Mouse (Mus musculus) limb, embryonic 12.5 days (tissue): ENCODE measurements around the gene Cfap73. TPM values are rescaled to one million over a fixed set of nuclear protein-coding genes. Genes with fewer than 3 reads are reported as not detected.
A peak's percentile ranks its signal among the peaks of the same experiment; 100 is the strongest.

ENCODE experiments used
- ATAC-seq: fragments of 200-750 bp; cut with Nextera tagmentation; 2 replicates; pipeline ENCODE4 v1.8.0; 2017; ENCODE audit warnings: low read depth, moderate TSS enrichment; ENCODE audit not compliant: insufficient number of reproducible peaks, insufficient read depth, low FRiP score, low TSS enrichment
- H3K27ac ChIP-seq: fragments of 300-500 bp; sonication (generic); 2 replicates; pipeline ENCODE4 v1.5.1; 2016; ENCODE audit warnings: mild to moderate bottlenecking, moderate library complexity
- H3K27me3 ChIP-seq: fragments of 300-500 bp; sonication (generic); 2 replicates; pipeline ENCODE4 v1.6.1; 2016; ENCODE audit warnings: mild to moderate bottlenecking, moderate library complexity
- H3K36me3 ChIP-seq: fragments of 300-500 bp; sonication (generic); 2 replicates; pipeline ENCODE4 v1.6.1; 2016; ENCODE audit warnings: mild to moderate bottlenecking, moderate library complexity
- H3K4me1 ChIP-seq: fragments of 300-500 bp; sonication (generic); replicated peaks from 2 replicates; pipeline ENCODE4 v1.6.1; 2016
- H3K4me2 ChIP-seq: fragments of 300-500 bp; sonication (generic); 2 replicates; pipeline ENCODE4 v1.6.1; 2016; ENCODE audit warnings: mild to moderate bottlenecking, moderate library complexity
- H3K4me3 ChIP-seq: fragments of 300-500 bp; sonication (generic); replicated peaks from 2 replicates; pipeline ENCODE4 v1.5.1; 2016; ENCODE audit warnings: mild to moderate bottlenecking
- H3K9ac ChIP-seq: fragments of 300-500 bp; sonication (generic); replicated peaks from 2 replicates; pipeline ENCODE4 v1.6.1; 2016; ENCODE audit warnings: mild to moderate bottlenecking, moderate library complexity
- H3K9me3 ChIP-seq: fragments of 300-500 bp; sonication (generic); 2 replicates; pipeline ENCODE4 v1.6.1; 2016; ENCODE audit warnings: mild to moderate bottlenecking, moderate library complexity
- WGBS: fragments of 180-500 bp; shearing (Covaris S2); methylation state at CpG from one replicate; pipeline ENCODE4 v1.1.7; 2016; 5-methylcytosine and 5-hydroxymethylcytosine counted together
- polyA plus RNA-seq: library from polyadenylated mRNA; unstranded; fragments of >200 nt; fragmentation: Nextera tagmentation; extraction: Ambion mirVana; gene quantifications from 2 replicates; pipeline ENCODE4 v1.2.1, GENCODE M21; 2016

Gene Cfap73
- polyA plus RNA-seq, 1 experiment from 2014 or later: not detected

- no peaks in the 10 kb centered on the region for H3K9me3 ChIP-seq
- peaks cover 40% of the 10 kb centered on the region for H3K36me3 ChIP-seq
- H3K27ac ChIP-seq: peak overlapping the region; percentile 88; the same call in 1 of the 2 replicates
- no peak for ATAC-seq
- no peaks in the 10 kb centered on the region for H3K27me3 ChIP-seq
- H3K4me1 ChIP-seq: peaks cover 57% of the 10 kb centered on the region
- no peak overlapping the region for H3K9ac ChIP-seq
- 68% methylated on average over 26 of the region's 26 CpGs for WGBS
- peak overlapping the region; percentile 36 for H3K4me2 ChIP-seq
- 0 out of 2 replicates have a peak overlapping the region, but pooled peaks have one; percentile 11 for H3K4me3 ChIP-seq
Observed at GRCm38 (mm10) chr5:120579898-120580626, 54.0 kb downstream of the Cfap73 start.

DNA sequence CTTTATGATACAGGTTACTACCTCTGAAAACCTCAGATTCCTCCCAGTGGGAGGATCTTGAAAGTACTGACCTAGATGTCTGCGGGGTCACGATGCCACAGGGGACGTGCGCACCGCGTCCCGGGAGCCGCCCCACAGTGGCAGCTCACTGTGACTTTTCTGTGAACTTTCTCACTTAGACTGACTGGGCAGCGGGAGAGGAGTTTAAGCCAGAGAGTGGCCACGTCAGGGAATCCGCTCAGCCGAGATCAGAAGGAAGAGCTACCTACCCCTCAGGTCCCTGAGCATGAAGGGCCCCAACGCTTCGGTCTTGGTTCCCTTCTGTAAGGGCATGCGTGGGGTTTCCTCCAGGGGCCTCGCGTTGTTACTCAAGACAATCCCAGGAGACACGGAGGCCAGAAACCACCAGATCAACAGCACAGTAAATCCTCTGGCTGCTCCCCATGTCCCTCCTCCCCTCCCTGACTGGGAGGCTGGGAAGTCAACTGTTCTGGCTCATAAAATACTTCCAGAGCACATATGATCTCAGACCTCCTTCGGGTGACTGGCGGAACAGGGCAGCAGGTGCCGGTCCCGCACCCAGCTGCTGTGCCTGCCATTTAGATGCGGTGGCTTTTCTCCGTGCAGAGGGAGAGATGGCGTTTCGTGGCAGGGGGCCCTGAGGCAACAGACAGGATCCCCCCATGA lies 54.7 kb downstream of the Cfap73 start:
- peak; percentile 66; the same call in 1 of the 2 replicates for ATAC-seq
- Histone ChIP-seq H3K9me3 (no peaks in the 10 kb centered on the region), H3K4me3 (0 out of 2 replicates have a peak overlapping the region, but pooled peaks have one; percentile 11), H3K4me2 (peak overlapping the region; percentile 36), H3K27me3 (no peaks in the 10 kb centered on the region), H3K27ac (peak overlapping the region; percentile 88), H3K36me3 (peaks cover 36% of the 10 kb centered on the region), H3K4me1 (peaks cover 60% of the 10 kb centered on the region), H3K9ac (no peak overlapping the region)
- WGBS: 25% methylated on average over 26 of the region's 26 CpGs

GRCm38 (mm10) chr5:120578504-120579081 lies 55.4 kb downstream of the Cfap73 start:
- Histone ChIP-seq H3K4me2 (peak overlapping the region; percentile 36), H3K9ac (no peak overlapping the region), H3K36me3 (peaks cover 29% of the 10 kb centered on the region), H3K27me3 (no peaks in the 10 kb centered on the region), H3K4me3 (no peak overlapping the region), H3K27ac (peak overlapping the region; percentile 88), H3K9me3 (no peaks in the 10 kb centered on the region), H3K4me1 (peaks cover 61% of the 10 kb centered on the region)
- 22% methylated on average over 12 of the region's 12 CpGs for WGBS
- no peak for ATAC-seq

Other genes starting within 250 kb of the Cfap73 start
- not detected in 2 replicates for gene Lhx5, start 202.5 kb downstream of the Cfap73 start, polyA plus RNA-seq
- 3.6 and 4.2 TPM in 2 replicates for gene Sdsl, start 161.4 kb downstream of the Cfap73 start, polyA plus RNA-seq
- gene Sds, start 157.7 kb downstream of the Cfap73 start, polyA plus RNA-seq: not detected in 2 replicates
- gene Plbd2, start 130.6 kb downstream of the Cfap73 start, polyA plus RNA-seq: 46.0 and 46.3 TPM in 2 replicates
- 6.1 and 6.2 TPM in 2 replicates for gene Slc8b1, start 123.1 kb downstream of the Cfap73 start, polyA plus RNA-seq
- 16.7 and 17.2 TPM in 2 replicates for gene Tpcn1, start 45.6 kb downstream of the Cfap73 start, polyA plus RNA-seq
- gene Iqcd, start 45.2 kb downstream of the Cfap73 start, polyA plus RNA-seq: 0.64 and 0.93 TPM in 2 replicates
- gene Rita1, start 21.6 kb downstream of the Cfap73 start, polyA plus RNA-seq: 16.9 and 19.1 TPM in 2 replicates
- 48.8 and 50.3 TPM in 2 replicates for gene Ddx54, start 21.5 kb downstream of the Cfap73 start, polyA plus RNA-seq
- gene Rasal1, start 14.6 kb upstream of the Cfap73 start, polyA plus RNA-seq: 0.24 and 0.86 TPM in 2 replicates
- 6.8 and 7.5 TPM in 2 replicates for gene Dtx1, start 77.7 kb upstream of the Cfap73 start, polyA plus RNA-seq
- 0.15 and 0.19 TPM in 2 replicates for gene Oas2, start 115.6 kb upstream of the Cfap73 start, polyA plus RNA-seq
- gene Oas3, start 143.4 kb upstream of the Cfap73 start, polyA plus RNA-seq: not detected in 2 replicates
- gene Oas1e, start 161.3 kb upstream of the Cfap73 start, polyA plus RNA-seq: 0.20 TPM in 1 of 2 replicates, not detected in the other
- 0.23 and 0.51 TPM in 2 replicates for gene Oas1c, start 178.3 kb upstream of the Cfap73 start, polyA plus RNA-seq
- gene Oas1f, start 213.1 kb upstream of the Cfap73 start, polyA plus RNA-seq: not detected in 2 replicates
- not detected in 2 replicates for gene Oas1h, start 227.2 kb upstream of the Cfap73 start, polyA plus RNA-seq